Mouse (Mus musculus) stomach, embryonic 15.5 days (tissue): ENCODE results near the gene Hecw2. TPM values are rescaled to one million over a fixed set of nuclear protein-coding genes. Genes with fewer than 3 reads are reported as not detected.

Source experiments
- ATAC-seq: fragments of 200-750 bp; cut with Nextera tagmentation; 2 replicates; pipeline ENCODE4 v1.8.0; 2017; ENCODE audit warnings: low read depth, moderate number of reproducible peaks, moderate TSS enrichment; ENCODE audit not compliant: insufficient read depth, low FRiP score
- H3K27ac ChIP-seq: fragments of 300-500 bp; sonication (generic); 2 replicates; pipeline ENCODE4 v1.5.1; 2015; ENCODE audit warnings: mild to moderate bottlenecking, inconsistent platforms
- H3K27me3 ChIP-seq: fragments of 300-500 bp; sonication (generic); replicated peaks from 2 replicates; pipeline ENCODE4 v1.6.1; 2015; ENCODE audit warnings: inconsistent platforms
- H3K36me3 ChIP-seq: fragments of 300-500 bp; sonication (generic); 2 replicates; pipeline ENCODE4 v1.6.1; 2015; ENCODE audit warnings: inconsistent platforms
- H3K4me1 ChIP-seq: fragments of 300-500 bp; sonication (generic); 2 replicates; pipeline ENCODE4 v1.6.1; 2015; ENCODE audit warnings: inconsistent platforms
- H3K4me2 ChIP-seq: fragments of 300-500 bp; sonication (generic); 2 replicates; pipeline ENCODE4 v1.6.1; 2015; ENCODE audit warnings: mild to moderate bottlenecking, inconsistent platforms
- H3K4me3 ChIP-seq: fragments of 300-500 bp; sonication (generic); replicated peaks from 2 replicates; pipeline ENCODE4 v1.5.1; 2015; ENCODE audit warnings: inconsistent platforms
- H3K9ac ChIP-seq: fragments of 300-500 bp; sonication (generic); 2 replicates; pipeline ENCODE4 v1.6.1; 2015; ENCODE audit warnings: inconsistent platforms
- H3K9me3 ChIP-seq: fragments of 300-500 bp; sonication (generic); 2 replicates; pipeline ENCODE4 v1.6.1; 2016; ENCODE audit warnings: inconsistent platforms
- WGBS: fragments of 180-500 bp; shearing (Covaris S2); methylation state at CpG from one replicate; pipeline ENCODE4 v1.1.7; 2015; 5-methylcytosine and 5-hydroxymethylcytosine counted together
- polyA plus RNA-seq: library from polyadenylated mRNA; unstranded; fragments of >200 nt; fragmentation: Nextera tagmentation; extraction: Ambion mirVana; gene quantifications from 2 replicates; pipeline ENCODE4 v1.2.1, GENCODE M21; 2015

Hecw2 gene
- polyA plus RNA-seq, 1 experiment from 2014 or later: 2.0 TPM

DNA sequence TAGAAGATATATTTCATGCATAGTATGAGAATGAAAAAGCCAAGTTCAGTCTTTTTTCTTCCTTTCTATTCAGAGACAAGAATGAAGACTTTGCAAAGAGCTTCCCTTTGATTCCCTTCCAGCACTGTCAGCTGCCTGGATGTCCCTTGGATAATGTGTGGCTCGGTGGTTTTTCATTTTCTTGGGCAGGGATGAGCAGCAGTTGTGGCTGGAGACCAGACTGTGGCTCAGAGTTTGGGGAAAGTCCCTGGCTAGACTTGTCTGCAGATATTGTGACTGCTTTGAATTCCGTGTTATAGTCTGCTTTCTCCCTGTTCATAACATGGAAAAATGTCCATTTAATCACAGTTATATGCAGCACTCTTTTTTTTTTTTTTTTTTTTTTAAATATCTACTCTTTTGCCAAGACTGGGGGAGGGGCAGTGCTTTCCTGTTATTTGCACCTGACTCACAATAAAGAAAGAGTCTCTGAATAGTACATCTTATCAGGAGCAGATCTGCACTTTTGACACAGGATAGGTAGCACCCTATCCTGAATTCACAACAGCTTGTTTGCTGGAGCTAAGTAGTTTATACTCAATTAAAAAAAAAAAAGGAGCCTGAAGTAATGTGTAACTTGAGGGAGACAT, 380.8 kb downstream of the Hecw2 start:
- no peak overlapping the region for H3K4me3 ChIP-seq
- H3K27me3 ChIP-seq: no peaks in the 10 kb centered on the region
- WGBS: 60% methylated on average over 2 of the region's 2 CpGs
- no peak overlapping the region for H3K9ac ChIP-seq
- H3K9me3 ChIP-seq: no peaks in the 10 kb centered on the region
- H3K36me3 ChIP-seq: no peaks in the 10 kb centered on the region
- H3K4me1 ChIP-seq: no peaks in the 10 kb centered on the region
- ATAC-seq: no peak
- H3K27ac ChIP-seq: no peak overlapping the region
- H3K4me2 ChIP-seq: no peak overlapping the region

DNA sequence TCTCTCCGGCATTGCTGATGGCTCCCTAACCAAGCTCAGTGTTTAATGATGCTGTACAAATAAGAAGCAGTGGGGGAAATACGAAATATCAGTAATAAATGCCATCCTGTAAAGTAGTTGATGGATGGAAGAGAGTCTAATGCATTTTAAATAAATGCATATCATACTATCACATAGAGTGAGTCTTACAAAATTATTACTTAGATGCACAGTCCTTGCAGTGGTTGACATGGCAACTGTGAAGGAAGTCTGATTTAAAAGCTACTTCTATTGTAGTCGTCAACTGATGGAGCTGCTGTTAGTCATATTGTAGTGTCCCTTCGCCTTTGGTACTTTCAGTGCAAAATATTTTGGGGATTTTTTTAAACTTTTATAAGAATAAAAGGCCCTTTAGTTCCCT, 383.0 kb downstream of the Hecw2 start:
- Histone ChIP-seq H3K27ac (no peak overlapping the region), H3K4me1 (no peaks in the 10 kb centered on the region), H3K36me3 (no peaks in the 10 kb centered on the region), H3K4me2 (no peak overlapping the region), H3K27me3 (no peaks in the 10 kb centered on the region), H3K9ac (no peak overlapping the region), H3K9me3 (no peaks in the 10 kb centered on the region), H3K4me3 (no peak overlapping the region)
- 78% methylated on average over 4 of the region's 4 CpGs for WGBS
- ATAC-seq: no peak

GRCm38 (mm10) chr1:53808229-53808628, 386.7 kb downstream of the Hecw2 start:
- H3K27ac ChIP-seq: no peak overlapping the region
- 80% methylated on average over 2 of the region's 2 CpGs for WGBS
- no peak overlapping the region for H3K4me3 ChIP-seq
- H3K9me3 ChIP-seq: no peaks in the 10 kb centered on the region
- no peak overlapping the region for H3K9ac ChIP-seq
- H3K4me1 ChIP-seq: no peaks in the 10 kb centered on the region
- no peak overlapping the region for H3K4me2 ChIP-seq
- H3K36me3 ChIP-seq: no peaks in the 10 kb centered on the region
- H3K27me3 ChIP-seq: no peaks in the 10 kb centered on the region
- ATAC-seq: no peak

DNA sequence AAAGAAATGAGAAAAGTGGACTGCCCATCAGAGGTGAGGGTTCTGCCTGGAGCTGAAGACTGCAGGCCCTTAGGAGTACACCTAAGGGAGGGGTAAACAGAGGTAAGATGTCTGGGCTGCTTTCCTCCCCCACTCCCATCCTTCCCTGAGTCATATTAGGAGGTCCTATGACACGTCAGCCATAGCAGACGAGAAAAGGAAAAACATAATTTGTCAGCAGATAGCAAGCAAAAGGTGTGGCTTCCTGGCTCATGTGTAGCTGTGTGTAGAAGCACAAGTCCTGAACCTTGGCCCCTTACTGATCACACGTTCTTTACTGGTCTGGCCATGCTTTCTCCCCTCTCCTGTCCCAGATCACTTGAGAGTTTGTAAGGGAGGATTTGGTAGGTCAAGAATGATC, 397.2 kb downstream of the Hecw2 start:
- no peaks in the 10 kb centered on the region for H3K36me3 ChIP-seq
- H3K4me3 ChIP-seq: no peak overlapping the region
- ATAC-seq: peak; percentile 43; the same call in 1 of the 2 replicates
- no peak overlapping the region for H3K9ac ChIP-seq
- no peaks in the 10 kb centered on the region for H3K4me1 ChIP-seq
- no peak overlapping the region for H3K4me2 ChIP-seq
- H3K27ac ChIP-seq: no peak overlapping the region
- 49% methylated on average over 3 of the region's 3 CpGs for WGBS
- H3K27me3 ChIP-seq: no peaks in the 10 kb centered on the region
- no peaks in the 10 kb centered on the region for H3K9me3 ChIP-seq

GRCm38 (mm10) chr1:53797074-53797473, 397.9 kb downstream of the Hecw2 start:
- H3K36me3 ChIP-seq: no peaks in the 10 kb centered on the region
- ATAC-seq: no peak
- no peaks in the 10 kb centered on the region for H3K4me1 ChIP-seq
- no peaks in the 10 kb centered on the region for H3K9me3 ChIP-seq
- no peak overlapping the region for H3K4me2 ChIP-seq
- 64% methylated on average over 5 of the region's 5 CpGs for whole genome bisulfite sequencing
- H3K4me3 ChIP-seq: no peak overlapping the region
- H3K27ac ChIP-seq: no peak overlapping the region
- no peaks in the 10 kb centered on the region for H3K27me3 ChIP-seq
- H3K9ac ChIP-seq: no peak overlapping the region

DNA sequence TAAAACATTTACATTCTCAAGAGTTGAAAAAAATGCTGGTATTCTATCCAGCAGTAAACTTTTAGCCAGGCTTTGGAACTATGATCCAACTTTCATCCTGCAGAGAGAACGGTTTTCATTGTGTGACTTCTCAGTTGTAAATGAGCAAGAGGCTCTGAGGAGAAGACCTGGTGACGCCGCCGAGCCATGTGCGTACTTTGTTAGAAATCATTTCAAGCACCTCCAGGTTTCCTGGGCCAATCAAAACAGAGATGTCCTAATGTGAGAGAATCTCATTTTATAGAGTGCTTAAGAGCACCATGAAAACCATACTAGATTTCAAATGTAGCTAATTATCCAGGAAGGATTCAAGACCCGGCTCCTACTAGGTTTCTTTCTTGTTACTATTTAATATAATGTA, 398.7 kb downstream of the Hecw2 start:
- H3K4me2 ChIP-seq: no peak overlapping the region
- no peak overlapping the region for H3K27ac ChIP-seq
- H3K27me3 ChIP-seq: no peaks in the 10 kb centered on the region
- no peaks in the 10 kb centered on the region for H3K36me3 ChIP-seq
- H3K9ac ChIP-seq: no peak overlapping the region
- H3K4me3 ChIP-seq: no peak overlapping the region
- no peak for ATAC-seq
- H3K9me3 ChIP-seq: no peaks in the 10 kb centered on the region
- WGBS: 82% methylated on average over 6 of the region's 6 CpGs
- no peaks in the 10 kb centered on the region for H3K4me1 ChIP-seq

GRCm38 (mm10) chr1:53795591-53795990, 399.4 kb downstream of the Hecw2 start:
- Histone ChIP-seq H3K4me3 (no peak overlapping the region), H3K4me1 (no peaks in the 10 kb centered on the region), H3K9me3 (no peaks in the 10 kb centered on the region), H3K27me3 (no peaks in the 10 kb centered on the region), H3K9ac (no peak overlapping the region), H3K4me2 (no peak overlapping the region), H3K27ac (no peak overlapping the region), H3K36me3 (no peaks in the 10 kb centered on the region)
- WGBS: 78% methylated on average over 4 of the region's 4 CpGs
- ATAC-seq: no peak

- ATAC-seq: no peak
- Histone ChIP-seq H3K9ac (no peak overlapping the region), H3K9me3 (no peaks in the 10 kb centered on the region), H3K4me3 (no peak overlapping the region), H3K27ac (no peak overlapping the region), H3K27me3 (no peaks in the 10 kb centered on the region), H3K4me1 (no peaks in the 10 kb centered on the region), H3K4me2 (no peak overlapping the region), H3K36me3 (no peaks in the 10 kb centered on the region)
- 85% methylated on average over 5 of the region's 5 CpGs for WGBS
Observed at GRCm38 (mm10) chr1:53795081-53795480, 399.9 kb downstream of the Hecw2 start.

GRCm38 (mm10) chr1:53794279-53794678, 400.7 kb downstream of the Hecw2 start:
- Histone ChIP-seq H3K4me1 (no peaks in the 10 kb centered on the region), H3K36me3 (no peaks in the 10 kb centered on the region), H3K9me3 (no peaks in the 10 kb centered on the region), H3K27me3 (no peaks in the 10 kb centered on the region), H3K27ac (no peak overlapping the region), H3K9ac (no peak overlapping the region), H3K4me3 (no peak overlapping the region), H3K4me2 (no peak overlapping the region)
- ATAC-seq: no peak
- 80% methylated on average over 2 of the region's 2 CpGs for WGBS

GRCm38 (mm10) chr1:53791343-53791742, 403.6 kb downstream of the Hecw2 start:
- WGBS: 73% methylated on average over 2 of the region's 2 CpGs

DNA sequence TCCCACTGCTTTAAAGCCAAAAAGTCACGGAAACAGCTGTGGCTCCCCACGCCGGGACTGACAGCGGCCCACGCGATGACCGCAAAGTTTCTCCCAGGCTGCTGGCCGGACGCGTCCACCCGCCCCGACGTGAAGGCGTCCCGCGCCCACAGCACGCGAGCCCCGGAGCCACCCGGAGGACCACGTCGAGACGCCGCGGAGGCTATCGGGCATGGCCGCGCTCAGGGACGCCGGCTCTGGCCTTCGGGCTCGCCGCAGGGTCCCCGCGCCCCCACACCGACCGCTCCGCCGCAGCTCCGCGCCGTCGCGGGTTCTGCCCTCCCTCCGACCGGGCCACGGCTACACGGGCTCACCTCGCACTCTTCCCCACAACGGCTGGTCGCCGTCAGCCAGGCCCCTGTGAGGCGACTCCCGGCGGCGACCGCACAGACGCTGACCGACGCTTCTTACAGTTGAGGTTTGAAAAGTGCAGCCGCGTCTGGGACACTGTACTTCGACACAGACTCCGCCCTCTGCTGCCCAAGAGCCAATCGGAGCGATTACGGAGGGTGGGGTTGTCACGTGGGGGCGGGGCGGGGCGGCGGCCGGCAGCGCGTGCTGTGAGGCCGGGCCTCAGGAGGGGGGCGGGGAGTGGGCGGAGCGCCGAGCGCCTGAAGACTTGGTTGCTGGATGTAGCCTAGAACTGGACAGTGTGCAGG, 410.1 kb downstream of the Hecw2 start, which contains the start of gene Stk17b:
Gene Stk17b (minus strand): TSS at position 504 of the 698 bp plus-strand sequence.
- H3K36me3 ChIP-seq: no peaks in the 10 kb centered on the region
- H3K9me3 ChIP-seq: no peaks in the 10 kb centered on the region
- no peaks in the 10 kb centered on the region for H3K27me3 ChIP-seq
- no peaks in the 10 kb centered on the region for H3K4me1 ChIP-seq
- 1% methylated on average over 65 of the region's 81 CpGs for WGBS
- H3K4me3 ChIP-seq: peak within 1 kb of the TSS; percentile 89
- peak; percentile 98 for ATAC-seq
- H3K4me2 ChIP-seq: peak within 1 kb of the TSS; percentile 69
- H3K27ac ChIP-seq: peak within 1 kb of the TSS; percentile 91
- peak within 1 kb of the TSS; percentile 80 for H3K9ac ChIP-seq

More at GRCm38 (mm10) chr1:53791343-53791742, 403.6 kb downstream of the Hecw2 start:
- H3K9ac ChIP-seq: no peak overlapping the region
- no peaks in the 10 kb centered on the region for H3K27me3 ChIP-seq
- no peaks in the 10 kb centered on the region for H3K4me1 ChIP-seq
- no peak overlapping the region for H3K27ac ChIP-seq
- H3K9me3 ChIP-seq: no peaks in the 10 kb centered on the region
- no peak for ATAC-seq
- H3K4me3 ChIP-seq: no peak overlapping the region
- H3K36me3 ChIP-seq: no peaks in the 10 kb centered on the region
- H3K4me2 ChIP-seq: no peak overlapping the region

DNA sequence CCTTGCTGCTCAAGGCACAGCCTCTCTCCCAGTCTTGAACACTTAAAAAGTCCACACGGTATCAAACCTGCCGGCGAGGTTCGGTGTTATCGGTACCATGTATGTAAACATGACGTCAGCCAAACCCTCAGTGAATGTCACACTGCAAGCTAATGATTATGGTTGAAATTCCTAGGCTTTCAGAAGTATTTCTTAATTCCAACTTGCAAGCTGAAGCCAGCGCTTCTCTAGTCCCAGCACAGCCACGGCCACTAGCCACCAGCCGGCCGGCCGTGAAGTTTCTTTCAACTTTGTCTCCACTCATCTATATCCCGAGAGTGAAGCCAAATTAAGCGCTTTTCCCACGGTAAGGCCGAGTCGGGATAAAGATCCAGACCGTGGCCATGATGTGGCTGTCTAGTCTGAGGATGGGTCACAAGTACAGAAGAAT, 410.7 kb downstream of the Hecw2 start:
- H3K27ac ChIP-seq: peak overlapping the region; percentile 91
- ATAC-seq: 0 out of 2 replicates have a peak, but pooled peaks have one; percentile 9
- H3K36me3 ChIP-seq: no peaks in the 10 kb centered on the region
- H3K4me1 ChIP-seq: no peaks in the 10 kb centered on the region
- peak overlapping the region; percentile 89 for H3K4me3 ChIP-seq
- no peaks in the 10 kb centered on the region for H3K9me3 ChIP-seq
- peak overlapping the region; percentile 80 for H3K9ac ChIP-seq
- no peaks in the 10 kb centered on the region for H3K27me3 ChIP-seq
- peak overlapping the region; percentile 69 for H3K4me2 ChIP-seq
- under 1% methylated on average over 17 of the region's 17 CpGs for WGBS
